Mouse (Mus musculus) gastrocnemius, postnatal 14 days (tissue): ENCODE data around the gene Syt1. TPM values are rescaled to one million over a fixed set of nuclear protein-coding genes. Genes with fewer than 3 reads are reported as not detected.
A peak's percentile ranks its signal among the peaks of the same experiment; 100 is the strongest.

Experiments
- DNase-seq: peaks from one replicate; pipeline ENCODE4 v3.0.0; 2021; ENCODE audit warnings: mixed read lengths
- intact Hi-C: fragments of 180-260 bp; cut with DNase I; formaldehyde crosslinking; loops from one replicate; pipeline ENCODE4 v1.15.1; 2025; ENCODE audit warnings: low total_unique reads
- long read RNA-seq, 2 experiments: library from polyadenylated mRNA; stranded (forward); transcript quantifications; one replicate each; pipeline ENCODE4 v2.0.0; 2021
- total RNA-seq, 2 experiments: library from RNA; stranded (reverse); gene quantifications; 2 replicates each; pipeline ENCODE4 v1.2.3; 2021

Syt1 gene
- under 1 TPM; 0.12 to 0.20 TPM for total RNA-seq
- long read RNA-seq, experiment 1, result 0 reads
- long read RNA-seq, experiment 2, partial matches to known transcripts, result 0 of 1 reads
- long read RNA-seq, experiment 2, other reads (novel, unspliced or antisense), result 1 of 1 reads

DNA sequence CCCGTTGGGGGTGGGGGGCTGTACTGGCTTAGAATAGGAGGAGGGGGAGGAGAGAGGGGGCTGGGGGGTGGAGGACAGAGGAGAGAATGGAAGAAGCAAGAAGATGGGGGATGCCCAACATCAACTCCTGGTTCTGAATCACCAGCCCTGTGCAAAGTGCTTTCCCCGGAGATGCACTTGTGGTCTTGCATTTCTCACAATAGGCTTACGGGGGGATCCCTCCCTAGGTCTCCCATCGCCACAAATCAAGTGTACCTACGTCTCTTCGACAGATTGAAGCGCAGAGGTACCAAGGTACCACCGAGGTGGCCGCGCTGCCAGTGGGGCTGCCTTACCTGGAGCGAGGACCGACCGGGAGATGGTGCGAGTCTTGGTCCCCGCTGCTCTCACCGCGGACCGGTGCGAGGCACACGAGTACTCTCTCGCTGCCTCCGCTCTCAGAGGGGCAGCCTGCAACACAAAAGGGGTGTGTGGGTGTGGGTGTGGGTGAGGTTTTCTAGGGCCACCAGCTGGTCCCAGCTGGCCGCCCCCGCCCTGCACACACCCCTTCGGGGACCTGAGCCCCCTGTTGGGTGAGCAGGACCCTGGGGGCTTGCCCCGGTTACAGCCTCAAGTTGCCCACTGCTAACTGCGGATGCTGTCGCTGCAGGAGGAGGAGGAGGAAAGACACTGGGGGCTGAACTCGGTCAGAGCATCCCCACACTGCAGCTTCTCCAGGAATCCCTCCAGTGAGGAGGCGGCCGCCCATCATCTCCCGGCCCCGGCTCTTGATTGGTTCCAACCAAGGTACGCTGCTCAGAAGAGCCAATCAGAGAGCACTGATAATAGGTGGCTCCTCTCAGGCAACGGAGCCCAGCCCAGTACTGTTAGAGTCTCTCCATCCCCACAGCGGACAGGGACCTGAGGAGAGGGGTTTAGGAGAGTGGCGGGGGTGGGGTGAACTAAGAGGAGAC lies at the start of gene Syt1:
Syt1 (minus strand) TSS at position 742 of the 953 bp plus-strand sequence.
- intact Hi-C loops, result no loop called here

DNA sequence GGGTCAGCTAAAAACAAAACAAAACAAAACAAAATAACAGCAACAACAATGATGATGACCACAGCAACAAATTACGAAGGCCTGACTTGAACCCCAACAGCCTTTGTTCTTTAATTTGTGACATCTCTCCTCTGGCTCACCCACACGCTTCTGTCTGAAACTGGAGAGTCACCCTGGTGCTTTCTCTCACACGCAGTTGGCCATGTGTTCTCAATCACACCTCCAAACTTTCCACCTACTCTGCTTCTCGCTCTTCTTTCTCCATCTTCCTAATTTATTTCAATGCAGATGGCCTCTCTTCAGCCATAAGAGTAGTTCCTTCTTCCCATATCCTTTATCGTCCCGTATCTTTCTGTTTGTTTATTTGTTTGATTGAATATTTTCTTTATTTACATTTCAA lies 45.7 kb upstream of the Syt1 start:
- intact Hi-C loops, result no loop called here
- DNase-seq, result no peak

More for the DNA sequence above, at the start of gene Syt1:
- peak; percentile 14 for DNase-seq

GRCm38 (mm10) chr10:109047537-109047936 lies 36.8 kb upstream of the Syt1 start:
- DNase-seq, result no peak
- intact Hi-C loops, result no loop called here

DNA sequence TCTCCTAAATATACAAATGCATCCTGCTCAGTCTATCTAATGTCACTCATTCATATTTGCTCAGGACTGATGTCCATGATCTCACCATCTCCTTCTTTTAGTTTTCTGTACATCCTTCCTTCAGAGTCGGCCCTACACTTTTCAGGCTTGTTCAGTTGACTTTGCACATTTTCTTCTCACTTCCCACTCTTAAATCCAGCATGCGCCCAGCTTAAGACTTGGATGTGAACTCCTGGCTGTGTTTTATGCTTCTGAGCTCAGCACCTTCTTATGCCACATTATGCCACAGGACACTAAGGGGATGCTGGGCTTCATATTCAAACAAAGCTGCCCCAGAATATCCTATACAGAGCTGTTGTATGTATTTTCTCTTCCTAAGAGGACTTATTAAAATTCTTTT lies 36.2 kb upstream of the Syt1 start:
- intact Hi-C loops, result no loop called here
- no peak for DNase-seq

DNA sequence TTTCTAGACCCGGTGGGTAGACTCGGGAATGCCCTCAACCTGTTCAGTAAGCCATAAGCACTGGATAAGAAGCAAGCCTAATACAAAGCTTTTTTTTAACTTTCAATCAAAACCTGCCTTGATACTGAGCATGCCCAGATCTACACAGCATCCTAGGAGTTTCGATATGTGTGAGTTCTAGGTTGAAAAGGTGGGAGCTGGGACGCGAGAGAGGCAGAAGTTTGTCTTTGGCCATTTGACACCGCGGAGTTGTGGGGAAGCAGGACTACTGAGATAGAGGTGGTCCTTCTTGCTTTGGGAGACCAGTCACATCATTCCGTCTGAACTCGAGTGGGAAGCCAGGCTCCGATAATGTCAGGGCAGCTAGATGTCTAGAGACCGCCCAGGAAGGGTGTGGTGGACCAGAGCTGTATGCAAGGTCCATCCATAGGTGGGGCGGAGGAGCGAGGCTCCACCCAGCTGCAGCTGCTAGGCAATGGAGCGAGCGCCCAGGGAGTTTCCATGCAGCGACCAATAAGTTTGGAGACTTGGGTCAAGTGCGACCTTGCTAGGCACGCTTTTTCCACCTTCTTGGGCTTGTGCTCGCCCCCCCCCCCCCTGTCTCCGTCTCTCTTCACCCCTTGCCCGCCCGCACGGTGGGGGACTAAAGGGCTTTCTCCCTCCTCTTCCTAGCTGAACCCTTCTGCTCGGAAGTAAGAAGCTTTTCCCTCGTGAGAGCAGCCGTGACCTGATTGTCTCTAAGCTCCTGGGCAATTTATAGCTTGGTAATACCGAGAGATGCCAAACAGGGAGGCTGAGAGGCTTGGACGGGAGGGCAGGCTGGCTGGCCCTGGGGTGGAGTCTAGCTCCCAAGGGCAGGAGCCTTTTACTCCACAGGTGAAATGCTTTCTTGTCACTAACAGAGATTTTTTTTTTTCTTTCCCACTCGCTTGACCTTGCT lies 714 bp upstream of the Syt1 start:
- intact Hi-C loops, result no loop called here
- no peak for DNase-seq

GRCm38 (mm10) chr10:109009831-109010230 lies 951 bp downstream of the Syt1 start:
- intact Hi-C loops, result no loop called here

DNA sequence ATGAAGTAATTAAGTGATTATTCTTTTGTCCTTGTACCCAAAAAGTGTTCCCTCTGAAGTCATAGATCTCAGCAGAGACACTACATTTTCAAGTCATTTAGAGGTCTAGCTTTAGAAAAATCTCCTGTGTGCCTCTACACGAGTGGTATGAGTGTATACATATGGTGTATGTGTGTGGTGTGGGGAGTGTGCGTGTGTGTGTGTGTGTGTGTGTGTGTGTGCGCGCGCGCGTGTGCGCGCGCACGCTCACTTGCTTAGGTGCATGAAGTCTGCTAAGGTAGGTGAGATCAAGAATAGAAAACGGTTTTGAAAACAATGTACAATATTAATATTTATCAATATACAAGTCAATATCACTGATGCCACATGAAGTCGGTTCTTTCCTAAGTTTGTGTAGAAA lies 2.3 kb downstream of the Syt1 start:
- DNase-seq, result no peak
- intact Hi-C loops, result no loop called here

More at GRCm38 (mm10) chr10:109009831-109010230, 951 bp downstream of the Syt1 start:
- no peak for DNase-seq

DNA sequence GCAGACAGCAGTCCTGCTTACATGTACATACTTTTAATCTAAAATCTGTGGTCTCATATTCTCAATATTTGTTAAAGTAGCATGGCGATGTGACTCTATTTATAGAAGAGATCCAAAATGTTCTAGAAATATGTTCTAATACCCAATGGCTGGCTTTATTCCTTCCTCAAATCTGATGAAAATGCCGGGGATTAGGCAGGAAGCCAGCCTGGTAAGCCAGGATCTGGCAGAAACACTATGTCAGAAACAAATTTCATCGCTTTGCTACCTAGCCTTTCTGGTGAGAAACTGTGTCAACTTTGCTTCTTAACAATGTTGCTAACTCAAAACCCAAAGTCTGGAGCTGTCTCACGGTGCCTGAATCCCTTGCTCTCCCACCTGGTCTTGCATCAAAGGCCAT lies 7.3 kb downstream of the Syt1 start:
- DNase-seq, result no peak
- intact Hi-C loops, result no loop called here

- intact Hi-C loops, result no loop called here
- no peak for DNase-seq
Observed at GRCm38 (mm10) chr10:108987250-108987649, 23.5 kb downstream of the Syt1 start.

- peak; percentile 4 for DNase-seq
- intact Hi-C loops, result no loop called here
Observed at GRCm38 (mm10) chr10:108979660-108980059, 31.1 kb downstream of the Syt1 start.

DNA sequence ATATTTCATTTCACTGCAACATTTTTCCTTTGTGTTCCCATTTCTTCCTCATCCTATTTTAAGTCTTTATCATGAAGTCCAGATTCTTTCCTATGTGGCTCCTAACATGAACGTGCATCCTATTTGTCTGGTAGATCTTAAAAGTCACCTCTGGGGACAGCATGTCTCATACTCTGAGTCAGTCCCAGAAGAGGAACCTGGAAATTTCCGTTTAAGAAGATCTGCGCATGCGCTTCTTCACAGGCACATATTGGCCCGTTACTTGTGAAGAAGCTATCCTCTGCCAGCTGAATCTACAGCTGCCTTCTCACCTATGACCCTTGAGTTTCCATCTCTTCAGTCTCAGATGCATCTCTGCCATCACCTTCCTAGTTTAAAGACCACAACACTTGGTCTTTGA lies 55.8 kb downstream of the Syt1 start:
- intact Hi-C loops, result no loop called here

GRCm38 (mm10) chr10:108952182-108952581 lies 58.6 kb downstream of the Syt1 start:
- DNase-seq, result no peak
- intact Hi-C loops, result no loop called here

More for the DNA sequence above, 55.8 kb downstream of the Syt1 start:
- no peak for DNase-seq

DNA sequence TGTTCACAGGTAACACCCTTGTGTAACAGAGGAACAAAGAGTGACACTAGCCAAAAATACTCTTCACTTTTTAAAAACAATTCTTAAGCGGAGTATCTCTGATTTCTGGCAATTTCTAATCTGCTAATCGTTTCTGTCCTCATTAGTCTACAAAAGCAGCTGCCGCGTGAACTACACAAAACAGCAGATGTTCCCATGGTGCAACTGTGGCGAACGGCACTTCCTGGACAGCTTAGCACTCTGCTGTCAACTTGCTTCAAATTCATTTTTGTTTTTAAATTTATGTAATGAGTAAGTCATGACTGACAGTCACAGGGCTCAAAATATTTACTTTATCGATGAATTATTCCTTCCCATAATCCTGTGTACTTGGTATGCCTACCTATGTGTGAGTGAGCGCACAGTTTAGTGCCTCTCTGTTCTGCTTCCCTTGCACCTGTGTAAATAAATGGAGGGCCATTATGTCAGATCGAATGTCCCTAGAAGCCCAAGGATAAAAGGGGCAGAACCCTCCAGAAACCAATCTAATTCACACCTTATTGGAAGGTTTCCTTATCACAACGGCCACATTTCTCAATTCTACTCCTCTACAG lies 73.8 kb downstream of the Syt1 start:
- intact Hi-C loops, result no loop called here
- no peak for DNase-seq

GRCm38 (mm10) chr10:108930299-108930698 lies 80.5 kb downstream of the Syt1 start:
- intact Hi-C loops, result no loop called here
- no peak for DNase-seq

DNA sequence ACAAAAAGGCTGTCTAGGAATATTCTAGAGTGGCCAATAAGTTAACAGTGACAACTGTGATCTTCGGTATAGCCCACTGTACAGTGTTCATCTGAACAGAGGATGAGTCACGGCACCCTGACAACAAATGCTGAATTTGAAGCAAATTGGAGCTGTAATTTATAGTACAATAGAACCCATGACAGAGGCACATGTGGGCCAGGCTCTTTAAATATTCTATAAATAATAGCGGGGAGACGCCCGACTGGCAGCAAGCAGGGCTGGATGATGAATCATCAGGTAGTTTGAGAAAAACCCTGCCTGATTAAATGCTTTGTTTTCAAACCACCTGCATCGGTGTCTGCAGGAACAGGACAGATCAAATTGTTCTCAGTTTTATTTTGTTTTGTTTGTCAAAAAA lies 81.1 kb downstream of the Syt1 start:
- no peak for DNase-seq
- intact Hi-C loops, result no loop called here

DNA sequence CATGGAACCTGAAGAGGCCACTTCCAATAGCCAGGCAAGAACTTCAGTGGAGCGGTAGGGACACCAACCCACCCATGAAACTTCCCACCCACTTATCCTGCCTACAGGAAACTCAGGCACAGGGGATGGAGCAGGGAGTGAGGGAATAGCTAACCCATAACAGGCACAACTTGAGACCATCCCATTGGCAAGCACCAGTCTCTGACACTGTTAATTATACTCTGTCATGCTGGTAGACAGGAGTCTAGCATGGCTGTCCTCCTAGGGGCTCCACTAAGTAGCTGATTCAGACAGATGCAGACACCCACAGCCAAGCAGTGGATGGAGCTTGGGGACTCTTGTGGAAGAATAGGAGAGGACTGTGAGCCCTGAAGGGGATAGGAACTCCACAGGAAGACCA lies 105.5 kb downstream of the Syt1 start:
- intact Hi-C loops, result no loop called here
- DNase-seq, result no peak

- DNase-seq, result no peak
- intact Hi-C loops, result no loop called here
Observed at GRCm38 (mm10) chr10:108904371-108904770, 106.4 kb downstream of the Syt1 start.

DNA sequence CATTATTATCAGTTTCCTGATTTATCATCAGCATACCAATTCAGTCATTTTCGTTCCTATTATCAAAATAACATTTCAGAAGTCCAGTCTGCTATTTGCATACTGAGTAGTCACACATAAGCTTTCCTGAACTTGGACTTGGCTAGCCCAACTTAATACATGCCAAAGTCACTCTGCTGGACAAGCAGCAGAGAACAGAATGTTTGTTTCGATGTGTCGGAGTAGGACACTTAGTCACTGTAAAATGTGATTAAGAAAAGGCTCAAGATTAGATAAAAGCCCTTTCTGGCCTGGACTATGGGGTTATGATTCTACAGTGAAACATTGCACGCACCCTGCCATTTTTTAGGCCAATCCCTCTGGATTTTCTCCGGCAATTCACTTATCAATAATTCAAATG lies 114.3 kb downstream of the Syt1 start:
- no peak for DNase-seq
- intact Hi-C loops, result no loop called here

GRCm38 (mm10) chr10:108893288-108893687 lies 117.5 kb downstream of the Syt1 start:
- no peak for DNase-seq
- intact Hi-C loops, result no loop called here

- DNase-seq, result no peak
- intact Hi-C loops, result no loop called here
Observed at GRCm38 (mm10) chr10:108892441-108892840, 118.3 kb downstream of the Syt1 start.
